Mouse (Mus musculus) midbrain, embryonic 14.5 days (tissue): ENCODE data around the gene Ccdc83. TPM values are rescaled to one million over a fixed set of nuclear protein-coding genes. Genes with fewer than 3 reads are reported as not detected.

Experiments
- ATAC-seq: fragments of 200-750 bp; cut with Nextera tagmentation; 2 replicates; pipeline ENCODE4 v1.8.0; 2017; ENCODE audit warnings: moderate number of reproducible peaks, moderate library complexity; ENCODE audit not compliant: low FRiP score, low TSS enrichment
- DNase-seq: peaks from one replicate; pipeline ENCODE4 v3.0.0-alpha.2; 2015
- H3K27ac ChIP-seq: fragments of 300-500 bp; sonication (generic); replicated peaks from 2 replicates; pipeline ENCODE4 v1.5.1; 2014; ENCODE audit warnings: mild to moderate bottlenecking, low read depth, low read length, moderate library complexity
- H3K27me3 ChIP-seq: fragments of 300-500 bp; sonication (generic); 2 replicates; pipeline ENCODE4 v1.6.1; 2014; ENCODE audit warnings: low read length, control low read depth, mixed read lengths; ENCODE audit not compliant: control insufficient read depth, insufficient read depth
- H3K36me3 ChIP-seq: fragments of 300-500 bp; sonication (generic); 2 replicates; pipeline ENCODE4 v1.6.1; 2014; ENCODE audit warnings: low read length, control low read depth; ENCODE audit not compliant: control insufficient read depth, insufficient read depth
- H3K4me1 ChIP-seq: fragments of 300-500 bp; sonication (generic); 2 replicates; pipeline ENCODE4 v1.6.1; 2014; ENCODE audit warnings: mild to moderate bottlenecking, antibody characterized with exemption, low read length, control low read depth; ENCODE audit not compliant: control insufficient read depth, insufficient read depth
- H3K4me2 ChIP-seq: fragments of 300-500 bp; sonication (generic); 2 replicates; pipeline ENCODE4 v1.6.1; 2014; ENCODE audit warnings: mild to moderate bottlenecking, low read length, moderate library complexity
- H3K4me3 ChIP-seq: fragments of 300-500 bp; sonication (generic); replicated peaks from 2 replicates; pipeline ENCODE4 v1.5.1; 2014; ENCODE audit warnings: low read depth, low read length
- H3K9ac ChIP-seq: fragments of 300-500 bp; sonication (generic); replicated peaks from 2 replicates; pipeline ENCODE4 v1.6.1; 2014; ENCODE audit warnings: mild to moderate bottlenecking, low read length, moderate library complexity
- H3K9me3 ChIP-seq: fragments of 300-500 bp; sonication (generic); 2 replicates; pipeline ENCODE4 v1.6.1; 2016; ENCODE audit warnings: low read length, control low read depth, mixed read lengths; ENCODE audit not compliant: control insufficient read depth
- WGBS: fragments of 180-500 bp; shearing (Covaris S2); extraction: QIAGEN DNeasy Blood & Tissue Kit; methylation state at CpG from one replicate; pipeline ENCODE4 v1.1.7; 2014; 5-methylcytosine and 5-hydroxymethylcytosine counted together
- polyA plus RNA-seq: library from polyadenylated mRNA; unstranded; fragments of >200 nt; fragmentation: Nextera tagmentation; extraction: Ambion mirVana; gene quantifications from 2 replicates; pipeline ENCODE4 v1.2.1, GENCODE M21; 2014

The Ccdc83 gene
- polyA plus RNA-seq, 1 experiment from 2014 or later, result not detected

GRCm38 (mm10) chr7:90301942-90302646 lies 36.5 kb upstream of the Ccdc83 start, which contains the start of gene Sytl2:
Sytl2 (plus strand) TSS chr7:90302252.
- Histone ChIP-seq H3K4me1 (peaks cover 4% of the 10 kb centered on the region; the same call in 1 of the 2 replicates), H3K4me3 (peak within 1 kb of the TSS; percentile 57), H3K27ac (no peak within 1 kb of the TSS), H3K36me3 (no peaks in the 10 kb centered on the region), H3K9me3 (no peaks in the 10 kb centered on the region), H3K9ac (peak within 1 kb of the TSS; percentile 62), H3K27me3 (0 out of 2 replicates have a peak, but pooled peaks cover 6% of the 10 kb centered on the region), H3K4me2 (peak within 1 kb of the TSS; percentile 97)
- 1% methylated on average over 43 of the region's 43 CpGs for WGBS
- ATAC-seq (peak; percentile 84), DNase-seq (peak; percentile 74)

GRCm38 (mm10) chr7:90291885-90292284 lies 26.3 kb upstream of the Ccdc83 start:
- 84% methylated on average over 6 of the region's 6 CpGs for WGBS
- DNase-seq (no peak), ATAC-seq (no peak)
- no peak overlapping the region for H3K4me2 ChIP-seq
- H3K4me1 ChIP-seq, result no peaks in the 10 kb centered on the region
- H3K9me3 ChIP-seq, result no peaks in the 10 kb centered on the region
- H3K4me3 ChIP-seq, result no peak overlapping the region
- H3K9ac ChIP-seq, result no peak overlapping the region
- H3K27me3 ChIP-seq, result no peaks in the 10 kb centered on the region
- no peaks in the 10 kb centered on the region for H3K36me3 ChIP-seq
- H3K27ac ChIP-seq, result no peak overlapping the region

GRCm38 (mm10) chr7:90284793-90285192 lies 19.2 kb upstream of the Ccdc83 start:
- no peak overlapping the region for H3K4me3 ChIP-seq
- H3K9me3 ChIP-seq, result no peaks in the 10 kb centered on the region
- no peak overlapping the region for H3K27ac ChIP-seq
- no peak overlapping the region for H3K4me2 ChIP-seq
- H3K27me3 ChIP-seq, result no peaks in the 10 kb centered on the region
- H3K36me3 ChIP-seq, result no peaks in the 10 kb centered on the region
- DNase-seq, result no peak
- H3K4me1 ChIP-seq, result no peaks in the 10 kb centered on the region
- 64% methylated on average over 7 of the region's 7 CpGs for WGBS
- H3K9ac ChIP-seq, result no peak overlapping the region
- no peak for ATAC-seq

- no peaks in the 10 kb centered on the region for H3K4me1 ChIP-seq
- H3K4me3 ChIP-seq, result no peak overlapping the region
- no peak for ATAC-seq
- no peaks in the 10 kb centered on the region for H3K27me3 ChIP-seq
- DNase-seq, result no peak
- 94% methylated on average over 1 of the region's 1 CpGs for WGBS
- no peak overlapping the region for H3K9ac ChIP-seq
- no peaks in the 10 kb centered on the region for H3K9me3 ChIP-seq
- H3K4me2 ChIP-seq, result no peak overlapping the region
- H3K27ac ChIP-seq, result no peak overlapping the region
- no peaks in the 10 kb centered on the region for H3K36me3 ChIP-seq
These were observed 17.2 kb upstream of the Ccdc83 start for GRCm38 (mm10) chr7:90282786-90283185.

GRCm38 (mm10) chr7:90281759-90282546 lies 16.4 kb upstream of the Ccdc83 start:
- no peaks in the 10 kb centered on the region for H3K27me3 ChIP-seq
- H3K9me3 ChIP-seq, result no peaks in the 10 kb centered on the region
- H3K4me2 ChIP-seq, result no peak overlapping the region
- no peak overlapping the region for H3K9ac ChIP-seq
- DNase-seq (no peak), ATAC-seq (no peak)
- no peak overlapping the region for H3K27ac ChIP-seq
- no peaks in the 10 kb centered on the region for H3K4me1 ChIP-seq
- no peak overlapping the region for H3K4me3 ChIP-seq
- 85% methylated on average over 11 of the region's 11 CpGs for WGBS
- no peaks in the 10 kb centered on the region for H3K36me3 ChIP-seq

GRCm38 (mm10) chr7:90280878-90281277 lies 15.3 kb upstream of the Ccdc83 start:
- DNase-seq (no peak), ATAC-seq (no peak)
- WGBS, result 62% methylated on average over 8 of the region's 8 CpGs
- no peaks in the 10 kb centered on the region for H3K36me3 ChIP-seq
- no peak overlapping the region for H3K9ac ChIP-seq
- no peaks in the 10 kb centered on the region for H3K4me1 ChIP-seq
- no peaks in the 10 kb centered on the region for H3K27me3 ChIP-seq
- no peaks in the 10 kb centered on the region for H3K9me3 ChIP-seq
- H3K4me3 ChIP-seq, result no peak overlapping the region
- no peak overlapping the region for H3K27ac ChIP-seq
- H3K4me2 ChIP-seq, result no peak overlapping the region

GRCm38 (mm10) chr7:90280274-90280875 lies 14.8 kb upstream of the Ccdc83 start:
- peak; percentile 19 for DNase-seq
- H3K9me3 ChIP-seq, result no peaks in the 10 kb centered on the region
- ATAC-seq, result no peak
- no peaks in the 10 kb centered on the region for H3K4me1 ChIP-seq
- WGBS, result 66% methylated on average over 11 of the region's 11 CpGs
- no peak overlapping the region for H3K4me2 ChIP-seq
- H3K36me3 ChIP-seq, result no peaks in the 10 kb centered on the region
- no peaks in the 10 kb centered on the region for H3K27me3 ChIP-seq
- no peak overlapping the region for H3K27ac ChIP-seq
- H3K9ac ChIP-seq, result no peak overlapping the region
- H3K4me3 ChIP-seq, result no peak overlapping the region

- Histone ChIP-seq H3K4me2 (no peak overlapping the region), H3K9ac (no peak overlapping the region), H3K27ac (no peak overlapping the region), H3K9me3 (no peaks in the 10 kb centered on the region), H3K4me1 (no peaks in the 10 kb centered on the region), H3K27me3 (no peaks in the 10 kb centered on the region), H3K4me3 (no peak overlapping the region), H3K36me3 (no peaks in the 10 kb centered on the region)
- WGBS, result 90% methylated on average over 4 of the region's 4 CpGs
- no peak for ATAC-seq
- DNase-seq, result no peak
These were observed 13.6 kb upstream of the Ccdc83 start for GRCm38 (mm10) chr7:90279136-90279535.
